Mouse (Mus musculus) thymus, adult 2 months (tissue): ENCODE data around the gene Opcml.

Experiments used
- CTCF ChIP-seq: fragments of 200-500 bp; IDR thresholded peaks from 2 replicates; pipeline ENCODE4 v1.5.1; 2012; ENCODE audit warnings: mild to moderate bottlenecking, control low read depth, low read length, moderate library complexity, borderline replicate concordance; ENCODE audit not compliant: control insufficient read depth, poor library complexity, insufficient read depth; ENCODE audit errors: extremely low read depth
- POLR2A ChIP-seq: fragments of 200-500 bp; IDR thresholded peaks from 2 replicates; pipeline ENCODE4 v1.6.1; 2012; ENCODE audit warnings: mild to moderate bottlenecking, low read length, control low read depth, moderate library complexity; ENCODE audit not compliant: control insufficient read depth, poor library complexity, insufficient read depth; ENCODE audit errors: extremely low read depth

GRCm38 (mm10) chr9:28738451-28738860 lies 947.9 kb downstream of the Opcml start:
- TF ChIP-seq CTCF, result no peak
- TF ChIP-seq POLR2A, result no peak
